Mouse (Mus musculus) gastrocnemius, adult 8-10 months (tissue): ENCODE results near the gene Ep300. TPM values are rescaled to one million over a fixed set of nuclear protein-coding genes. Genes with fewer than 3 reads are reported as not detected.
A peak's percentile ranks its signal among the peaks of the same experiment; 100 is the strongest.
"Not testable (repeated sequence)": the region's sequence is repeated elsewhere in the genome, so short reads cannot be mapped to it uniquely, and the experiment has no call there.

Experiments used
- DNase-seq, 2 experiments: peaks; one replicate each; pipeline ENCODE4 v3.0.0; 2022; ENCODE audit warnings: low spot score in 2 of 2
- total RNA-seq, 4 experiments: library from RNA; stranded (reverse); gene quantifications; 2 replicates each; pipeline ENCODE4 v1.2.4; 2022

Gene Ep300
- total RNA-seq, 4 experiments from 2014 or later = 38.2 to 52.3 (median 42.2) TPM

- DNase-seq = no peak
These were observed 9.1 kb downstream of the Ep300 start for GRCm38 (mm10) chr15:81594146-81594696.

GRCm38 (mm10) chr15:81598742-81599141, 13.6 kb downstream of the Ep300 start:
- not testable (repeated sequence) for DNase-seq

GRCm38 (mm10) chr15:81605241-81605640, 20.1 kb downstream of the Ep300 start:
- DNase-seq = no peak

GRCm38 (mm10) chr15:81606634-81607033, 21.5 kb downstream of the Ep300 start:
- no peak for DNase-seq

GRCm38 (mm10) chr15:81649516-81650455, 64.6 kb downstream of the Ep300 start:
- peak; percentile 27 to 53 for DNase-seq

GRCm38 (mm10) chr15:81650636-81651035, 65.5 kb downstream of the Ep300 start:
- peak in 1 of 2 experiments; percentile 8 for DNase-seq

- no peak for DNase-seq
These were observed 76.5 kb downstream of the Ep300 start for GRCm38 (mm10) chr15:81661701-81662100.

- DNase-seq = no peak
These were observed 78.1 kb downstream of the Ep300 start for GRCm38 (mm10) chr15:81663281-81663680.

- DNase-seq = peak; percentile 83 to 88
These were observed 78.8 kb downstream of the Ep300 start, which contains the start of gene L3mbtl2 for GRCm38 (mm10) chr15:81663697-81664561. Gene L3mbtl2, plus strand, starts transcription at chr15:81663889.

- no peak for DNase-seq
These were observed 81.8 kb downstream of the Ep300 start for GRCm38 (mm10) chr15:81666957-81667356.

GRCm38 (mm10) chr15:81670231-81670640, 85.1 kb downstream of the Ep300 start:
- no peak for DNase-seq

- DNase-seq = no peak
These were observed 91.5 kb downstream of the Ep300 start for GRCm38 (mm10) chr15:81676637-81677036.

- no peak for DNase-seq
These were observed 95.2 kb downstream of the Ep300 start for GRCm38 (mm10) chr15:81680301-81680805.

- no peak for DNase-seq
These were observed 108.3 kb downstream of the Ep300 start for GRCm38 (mm10) chr15:81693366-81693966.

GRCm38 (mm10) chr15:81693967-81694881, 109.1 kb downstream of the Ep300 start:
- DNase-seq = peak; percentile 65 to 77

- DNase-seq = no peak
These were observed 109.7 kb downstream of the Ep300 start for GRCm38 (mm10) chr15:81694891-81695290.

GRCm38 (mm10) chr15:81697175-81697574, 112.0 kb downstream of the Ep300 start, which contains the start of gene Chadl:
Gene Chadl, minus strand, starts transcription at chr15:81697287.
- no peak for DNase-seq

- DNase-seq = no peak
These were observed 112.7 kb downstream of the Ep300 start for GRCm38 (mm10) chr15:81697847-81698246.

- no peak for DNase-seq
These were observed 113.4 kb downstream of the Ep300 start for GRCm38 (mm10) chr15:81698532-81698931.

- DNase-seq = no peak
These were observed 115.0 kb downstream of the Ep300 start for GRCm38 (mm10) chr15:81700161-81700560.
